Mouse (Mus musculus) limb, embryonic 10.5 days (tissue): ENCODE measurements around the gene Olfr766-ps1. TPM values are rescaled to one million over a fixed set of nuclear protein-coding genes. Genes with fewer than 3 reads are reported as not detected.
"Not testable (repeated sequence)": the region's sequence is repeated elsewhere in the genome, so short reads cannot be mapped to it uniquely, and the experiment has no call there.

Source experiments
- DNase-seq: peaks from one replicate; pipeline ENCODE4 v3.0.0-alpha.2; 2017; ENCODE audit warnings: low spot score
- H3K27ac ChIP-seq: fragments of 300-500 bp; sonication (generic); 2 replicates; pipeline ENCODE4 v1.5.1; 2016; ENCODE audit warnings: mild to moderate bottlenecking
- H3K27me3 ChIP-seq: fragments of 300-500 bp; sonication (generic); 2 replicates; pipeline ENCODE4 v1.6.1; 2016; ENCODE audit warnings: low read depth, mild to moderate bottlenecking; ENCODE audit not compliant: poor library complexity, severe bottlenecking
- H3K36me3 ChIP-seq: fragments of 300-500 bp; sonication (generic); 2 replicates; pipeline ENCODE4 v1.6.1; 2016; ENCODE audit warnings: mild to moderate bottlenecking, moderate library complexity
- H3K4me1 ChIP-seq: fragments of 300-500 bp; sonication (generic); 2 replicates; pipeline ENCODE4 v1.6.1; 2016
- H3K4me3 ChIP-seq: fragments of 300-500 bp; sonication (generic); 2 replicates; pipeline ENCODE4 v1.5.1; 2016; ENCODE audit warnings: mild to moderate bottlenecking, moderate library complexity
- H3K9me3 ChIP-seq: fragments of 300-500 bp; sonication (generic); replicated peaks from 2 replicates; pipeline ENCODE4 v1.6.1; 2016; ENCODE audit warnings: mild to moderate bottlenecking
- WGBS: fragments of 180-500 bp; shearing (Covaris S2); methylation state at CpG from one replicate; pipeline ENCODE4 v1.1.7; 2016; 5-methylcytosine and 5-hydroxymethylcytosine counted together
- polyA plus RNA-seq: library from polyadenylated mRNA; unstranded; fragments of >200 nt; fragmentation: Nextera tagmentation; extraction: Ambion mirVana; gene quantifications from 2 replicates; pipeline ENCODE4 v1.2.1, GENCODE M21; 2016

The Olfr766-ps1 gene
- not detected in 2 replicates for polyA plus RNA-seq

- Histone ChIP-seq H3K36me3 (no peaks in the 10 kb centered on the region), H3K27me3 (no peaks in the 10 kb centered on the region), H3K27ac (no peak within 1 kb of the TSS), H3K9me3 (no peaks in the 10 kb centered on the region), H3K4me1 (no peaks in the 10 kb centered on the region), H3K4me3 (no peak within 1 kb of the TSS)
- 89% methylated on average over 2 of the region's 2 CpGs for WGBS
- no peak for DNase-seq
These were observed at the start of gene Olfr766-ps1 for GRCm38 (mm10) chr10:129068877-129069276. Gene Olfr766-ps1, minus strand, starts transcription at chr10:129068977.

DNA sequence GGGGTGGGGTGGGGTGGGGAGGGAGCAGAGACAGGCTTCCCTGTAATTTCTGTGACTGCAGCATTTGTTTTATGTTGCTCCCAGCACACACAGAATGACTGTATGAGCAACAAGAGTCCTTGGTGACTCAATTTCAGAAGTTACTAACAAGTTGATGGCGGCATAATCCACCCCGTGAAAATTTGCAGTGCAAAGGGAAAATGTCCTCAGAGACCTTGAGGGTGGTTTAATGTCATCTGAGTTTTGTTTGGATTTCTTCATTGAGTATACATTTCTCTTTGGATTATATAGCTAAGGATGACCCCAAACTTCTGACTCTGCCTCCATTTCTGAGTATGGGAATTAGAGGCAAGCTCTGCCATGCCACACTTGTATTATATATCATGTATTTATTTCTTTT is 49.0 kb upstream of the Olfr766-ps1 start, which contains the start of gene Olfr769:
Gene Olfr769 (minus strand): TSS at position 101 of the 400 bp plus-strand sequence.
- WGBS: 90% methylated on average over 2 of the region's 2 CpGs
- H3K27ac ChIP-seq: no peak within 1 kb of the TSS
- H3K4me1 ChIP-seq: no peaks in the 10 kb centered on the region
- H3K36me3 ChIP-seq: no peaks in the 10 kb centered on the region
- no peak for DNase-seq
- H3K9me3 ChIP-seq: no peaks in the 10 kb centered on the region
- no peak within 1 kb of the TSS for H3K4me3 ChIP-seq
- H3K27me3 ChIP-seq: no peaks in the 10 kb centered on the region

- H3K9me3 ChIP-seq: no peaks in the 10 kb centered on the region
- H3K4me3 ChIP-seq: no peak overlapping the region
- 94% methylated on average over 3 of the region's 3 CpGs for WGBS
- H3K4me1 ChIP-seq: no peaks in the 10 kb centered on the region
- H3K36me3 ChIP-seq: no peaks in the 10 kb centered on the region
- no peak for DNase-seq
- no peak overlapping the region for H3K27ac ChIP-seq
- no peaks in the 10 kb centered on the region for H3K27me3 ChIP-seq
These were observed 46.4 kb upstream of the Olfr766-ps1 start for GRCm38 (mm10) chr10:129115146-129115545.

GRCm38 (mm10) chr10:129101231-129101630 is 32.5 kb upstream of the Olfr766-ps1 start:
- H3K27me3 ChIP-seq: no peaks in the 10 kb centered on the region
- DNase-seq: no peak
- no peaks in the 10 kb centered on the region for H3K9me3 ChIP-seq
- no peaks in the 10 kb centered on the region for H3K4me1 ChIP-seq
- no peak overlapping the region for H3K27ac ChIP-seq
- 58% methylated on average over 3 of the region's 3 CpGs for WGBS
- H3K36me3 ChIP-seq: no peaks in the 10 kb centered on the region
- no peak overlapping the region for H3K4me3 ChIP-seq

DNA sequence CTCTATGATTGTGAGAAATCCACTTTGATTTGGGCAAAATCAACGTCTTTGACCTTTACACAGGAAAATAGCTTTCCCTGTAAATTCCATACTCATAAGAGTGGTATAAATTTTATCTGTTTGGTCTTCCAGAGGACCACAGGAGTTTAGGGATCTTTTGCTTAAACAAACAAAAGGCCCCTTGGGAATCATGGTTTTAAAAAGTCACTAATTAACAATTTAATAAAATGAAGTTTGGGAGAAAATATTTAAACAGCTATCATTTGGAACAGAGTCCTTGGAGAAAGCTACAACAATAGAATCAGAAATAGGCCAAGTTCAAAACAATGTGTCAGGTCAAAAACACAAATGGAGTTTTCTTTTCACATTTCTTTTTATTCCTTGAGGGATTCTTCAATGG is 30.5 kb upstream of the Olfr766-ps1 start, which contains the start of gene Olfr768:
Gene Olfr768 (minus strand): TSS at position 101 of the 400 bp plus-strand sequence.
- 96% methylated on average over 1 of the region's 1 CpGs for WGBS
- no peak for DNase-seq
- Histone ChIP-seq H3K36me3 (no peaks in the 10 kb centered on the region), H3K4me3 (no peak within 1 kb of the TSS), H3K27ac (no peak within 1 kb of the TSS), H3K27me3 (no peaks in the 10 kb centered on the region), H3K4me1 (no peaks in the 10 kb centered on the region), H3K9me3 (no peaks in the 10 kb centered on the region)

DNA sequence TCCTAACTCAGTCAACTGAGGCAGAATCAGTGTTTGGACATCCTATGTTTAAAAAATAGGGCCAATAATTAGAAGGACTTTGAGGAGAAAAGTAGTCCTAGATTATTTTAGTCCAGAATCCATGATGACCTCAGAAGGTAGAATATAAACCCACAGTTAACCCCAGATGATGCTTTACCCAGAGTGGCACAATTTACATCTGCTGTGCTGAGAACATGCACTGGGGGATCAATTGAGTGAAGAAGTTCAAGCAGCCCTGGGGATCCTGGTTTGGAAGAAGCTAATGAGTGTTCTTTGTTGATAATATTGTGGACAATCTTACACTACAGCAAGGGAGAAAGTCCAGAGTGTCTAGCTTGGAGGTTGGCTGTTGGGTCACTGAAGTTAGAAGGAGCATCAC is 14.0 kb upstream of the Olfr766-ps1 start, which contains the start of gene Olfr767:
Gene Olfr767 (minus strand): TSS at position 101 of the 400 bp plus-strand sequence.
- H3K27me3 ChIP-seq, H3K9me3 ChIP-seq, H3K36me3 ChIP-seq, H3K27ac ChIP-seq, DNase-seq, H3K4me1 ChIP-seq, H3K4me3 ChIP-seq: not testable (repeated sequence)

DNA sequence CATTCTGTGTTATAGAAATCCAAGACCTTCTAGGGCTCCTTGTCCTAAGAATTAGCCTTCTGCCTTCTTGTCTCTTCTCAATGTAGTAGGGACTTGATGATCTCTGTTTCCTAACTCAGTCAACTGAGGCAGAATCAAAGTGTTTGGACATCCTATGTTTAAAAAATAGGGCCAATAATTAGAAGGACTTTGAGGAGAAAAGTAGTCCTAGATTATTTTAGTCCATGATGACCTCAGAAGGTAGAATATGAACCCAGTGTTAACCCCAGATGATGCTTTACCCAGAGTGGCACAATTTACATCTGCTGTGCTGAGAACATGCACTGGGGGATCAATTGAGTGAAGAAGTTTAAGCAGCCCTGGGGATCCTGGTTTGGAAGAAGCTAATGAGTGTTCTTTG is 18.9 kb downstream of the Olfr766-ps1 start, which contains the start of gene Olfr765:
Gene Olfr765 (minus strand): TSS at position 101 of the 400 bp plus-strand sequence.
- not testable (repeated sequence) for H3K4me1 ChIP-seq, H3K36me3 ChIP-seq, H3K4me3 ChIP-seq, DNase-seq, H3K27ac ChIP-seq, H3K9me3 ChIP-seq, H3K27me3 ChIP-seq

- 85% methylated on average over 3 of the region's 3 CpGs for WGBS
- Histone ChIP-seq H3K4me1 (no peaks in the 10 kb centered on the region), H3K36me3 (no peaks in the 10 kb centered on the region), H3K9me3 (no peaks in the 10 kb centered on the region), H3K27me3 (no peaks in the 10 kb centered on the region), H3K27ac (no peak within 1 kb of the TSS), H3K4me3 (no peak within 1 kb of the TSS)
- no peak for DNase-seq
These were observed 29.0 kb downstream of the Olfr766-ps1 start, which contains the start of gene Olfr764-ps1 for GRCm38 (mm10) chr10:129039796-129040195. Gene Olfr764-ps1, minus strand, starts transcription at chr10:129039896.

DNA sequence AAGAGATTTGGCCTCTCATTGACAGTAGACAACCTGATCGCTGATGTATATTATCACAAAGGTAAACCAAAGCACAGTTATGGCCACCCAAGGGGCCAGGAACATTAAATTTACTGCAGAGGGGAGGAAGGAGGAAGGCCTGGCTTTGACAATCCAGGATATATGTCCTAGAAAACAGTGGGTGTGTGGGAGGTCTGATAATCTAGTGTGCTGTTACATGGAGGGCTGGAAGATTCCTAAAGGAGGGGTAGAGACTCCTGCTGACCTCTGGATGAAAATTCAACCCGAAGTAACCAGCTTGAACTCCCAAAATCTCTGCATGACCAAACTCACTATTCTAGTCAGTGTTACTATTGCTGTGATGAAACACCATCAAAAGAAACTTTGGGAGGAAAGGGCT is 40.4 kb downstream of the Olfr766-ps1 start:
- Histone ChIP-seq H3K27me3 (no peaks in the 10 kb centered on the region), H3K27ac (no peak overlapping the region), H3K4me1 (no peaks in the 10 kb centered on the region), H3K9me3 (no peaks in the 10 kb centered on the region), H3K36me3 (no peaks in the 10 kb centered on the region), H3K4me3 (no peak overlapping the region)
- 78% methylated on average over 2 of the region's 2 CpGs for WGBS
- no peak for DNase-seq

DNA sequence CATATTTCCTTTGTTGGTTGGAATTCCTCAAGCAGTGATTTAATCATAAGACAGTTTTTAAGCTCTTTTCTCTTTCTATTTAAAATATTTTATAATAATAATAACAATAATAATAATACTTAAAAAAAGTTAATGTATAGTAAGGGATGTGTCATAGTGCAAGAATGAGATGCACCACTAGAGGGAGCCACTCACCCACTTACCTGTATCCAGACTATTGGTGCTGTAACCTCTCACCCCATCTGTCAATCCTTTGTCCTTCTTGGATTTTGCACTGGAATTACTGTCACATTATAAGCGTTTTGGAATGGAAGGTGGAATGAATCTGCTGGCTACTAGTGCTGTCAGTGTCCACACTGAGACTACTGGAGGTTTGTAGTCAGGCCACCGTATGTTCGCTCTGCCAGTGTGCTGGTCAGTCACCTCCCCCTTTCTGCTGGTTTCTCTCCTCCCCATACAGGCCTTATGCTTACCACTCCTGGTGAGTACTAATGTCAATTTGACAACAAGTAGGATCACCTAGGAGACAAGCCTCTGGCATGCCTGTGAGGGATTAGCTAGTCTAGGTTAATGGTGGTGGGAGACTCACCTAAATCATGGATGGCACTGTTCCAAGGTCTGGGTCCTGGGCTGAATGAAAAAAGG is 42.6 kb downstream of the Olfr766-ps1 start:
- Histone ChIP-seq H3K4me3 (no peak overlapping the region), H3K9me3 (no peaks in the 10 kb centered on the region), H3K4me1 (no peaks in the 10 kb centered on the region), H3K36me3 (no peaks in the 10 kb centered on the region), H3K27ac (no peak overlapping the region), H3K27me3 (no peaks in the 10 kb centered on the region)
- DNase-seq: peak; percentile 72
- WGBS: 62% methylated on average over 3 of the region's 3 CpGs

GRCm38 (mm10) chr10:129023319-129023718 is 45.5 kb downstream of the Olfr766-ps1 start:
- Histone ChIP-seq H3K4me3 (no peak overlapping the region), H3K27ac (no peak overlapping the region), H3K4me1 (no peaks in the 10 kb centered on the region), H3K36me3 (no peaks in the 10 kb centered on the region), H3K9me3 (no peaks in the 10 kb centered on the region), H3K27me3 (no peaks in the 10 kb centered on the region)
- DNase-seq: no peak

GRCm38 (mm10) chr10:129014477-129014876 is 54.3 kb downstream of the Olfr766-ps1 start:
- no peaks in the 10 kb centered on the region for H3K36me3 ChIP-seq
- H3K4me1 ChIP-seq: no peaks in the 10 kb centered on the region
- H3K27ac ChIP-seq: no peak overlapping the region
- peak; percentile 9 for DNase-seq
- no peaks in the 10 kb centered on the region for H3K27me3 ChIP-seq
- no peaks in the 10 kb centered on the region for H3K9me3 ChIP-seq
- no peak overlapping the region for H3K4me3 ChIP-seq
